In genomic region chr15:102736127-102736944, GRCm38 (mm10) we compare ENCODE assay signal across 8 mouse cellular contexts. TPM values are rescaled to one million over a fixed set of nuclear protein-coding genes. Genes with fewer than 3 reads are reported as not detected.
A peak's percentile ranks its signal among the peaks of the same experiment; 100 is the strongest.
DNase-seq lines count a peak whose midpoint lies in the region; ATAC-seq and TF ChIP-seq lines count a peak whose summit lies in the region.

No protein-coding gene starts in this region.

- no peak for TF ChIP-seq POLR2A in ES-Bruce4 (IDR thresholded peaks at IDR 0.05; ENCODE audit: insufficient read depth, low read length)

- peak overlapping the region; percentile 45 for H3K4me2 ChIP-seq in midbrain, embryonic 15.5 days

- H3K27me3 ChIP-seq in ES-Bruce4 (ENCODE audit: control insufficient read depth, insufficient read depth, low read length, poor library complexity, severe bottlenecking): no peaks in the 10 kb centered on the region
- H3K27me3 ChIP-seq in midbrain, embryonic 15.5 days (replicated peaks): 0 out of 2 replicates have a peak, but pooled peaks cover 6% of the 10 kb centered on the region

- H3K4me3 ChIP-seq in gastrocnemius, adult 2 months: peak overlapping the region; percentile 30; the same call in 1 of the 2 replicates
- H3K4me3 ChIP-seq in ES-Bruce4 (ENCODE audit: low read depth, low read length): peak overlapping the region; percentile 55
- H3K4me3 ChIP-seq in layer of hippocampus, adult 2 months: no peak overlapping the region; the same call in 1 of the 2 replicates
- peak overlapping the region; percentile 20 for H3K4me3 ChIP-seq in midbrain, embryonic 15.5 days

- H3K27ac ChIP-seq in gastrocnemius, adult 2 months: no peak overlapping the region
- no peak overlapping the region for H3K27ac ChIP-seq in ES-Bruce4 (ENCODE audit: insufficient read depth, low read length)
- H3K27ac ChIP-seq in layer of hippocampus, adult 2 months: peak overlapping the region; percentile 94
- peak overlapping the region; percentile 48 for H3K27ac ChIP-seq in midbrain, embryonic 15.5 days

- ATAC-seq in midbrain, embryonic 15.5 days (replicated peaks): peak; percentile 56; the same call in 1 of the 2 replicates

- no peak for TF ChIP-seq CTCF in gastrocnemius, adult 2 months (IDR thresholded peaks at IDR 0.05)
- no peak for TF ChIP-seq CTCF in ES-Bruce4 (IDR thresholded peaks at IDR 0.05; ENCODE audit: low read depth, low read length)
- TF ChIP-seq CTCF in layer of hippocampus, adult 2 months (conservative IDR thresholded peaks at IDR 0.05): no peak

- H3K36me3 ChIP-seq in ES-Bruce4 (ENCODE audit: control insufficient read depth, insufficient read depth, low read length, poor library complexity, severe bottlenecking): no peaks in the 10 kb centered on the region
- H3K36me3 ChIP-seq in midbrain, embryonic 15.5 days (replicated peaks): no peaks in the 10 kb centered on the region

- intact Hi-C loops in gastrocnemius, adult 2 months (cut with DNase I): no loop called here

- H3K4me1 ChIP-seq in ES-Bruce4 (ENCODE audit: control insufficient read depth, insufficient read depth, low read length): no peaks in the 10 kb centered on the region
- peaks cover 21% of the 10 kb centered on the region; the same call in 1 of the 2 replicates for H3K4me1 ChIP-seq in midbrain, embryonic 15.5 days

- no peaks in the 10 kb centered on the region for H3K9me3 ChIP-seq in ES-Bruce4 (replicated peaks; ENCODE audit: control insufficient read depth, insufficient read depth, low read length, poor library complexity, severe bottlenecking)
- H3K9me3 ChIP-seq in midbrain, embryonic 15.5 days: no peaks in the 10 kb centered on the region

- 9% methylated on average over 36 of the region's 36 CpGs for WGBS in midbrain, embryonic 15.5 days

- peak overlapping the region; percentile 48 for H3K9ac ChIP-seq in ES-Bruce4 (ENCODE audit: low read depth, poor library complexity, severe bottlenecking)
- peak overlapping the region; percentile 2; the same call in 1 of the 2 replicates for H3K9ac ChIP-seq in midbrain, embryonic 15.5 days

- no peak for TF ChIP-seq EP300 in ES-Bruce4 (IDR thresholded peaks at IDR 0.05; ENCODE audit: insufficient read depth, low read depth, low read length)

- no peak for DNase-seq in gastrocnemius, adult 2 months
- no peak for DNase-seq in gastrocnemius, postnatal 10 days
- DNase-seq in embryo, embryonic 9.5 days (ENCODE audit: extremely low spot score): peak; percentile 50
- peak; percentile 69 to 82 for DNase-seq in layer of hippocampus, adult 2 months (ENCODE audit: low spot score in 2 of 2)
- no peak for DNase-seq in gastrocnemius, postnatal 4 days (ENCODE audit: low spot score in 2 of 2)
- no peak for DNase-seq in ovary, adult 18-20 months (ENCODE audit: low spot score)

RNA-seq across cellular contexts. Expression of gene Calcoco1, which starts 14.4 kb away (rescaled TPM):
- total RNA-seq in gastrocnemius, adult 2 months (2021): 10 to 100 TPM; 67.7 to 70.2 TPM
- total RNA-seq in gastrocnemius, postnatal 10 days (2021): 10 to 100 TPM; 45.0 to 51.1 TPM
- 47.9 and 51.9 TPM in 2 replicates for polyA plus RNA-seq in ES-Bruce4 (2011; ENCODE audit: insufficient read depth, insufficient read length, low read depth, missing spikeins)
- 10 to 100 TPM; 95.4 to 96.9 TPM for total RNA-seq in layer of hippocampus, adult 2 months (2021)
- polyA plus RNA-seq in midbrain, embryonic 15.5 days (2015; fragmentation: Nextera tagmentation; extraction: Ambion mirVana): 41.9 and 43.0 TPM in 2 replicates
- total RNA-seq in gastrocnemius, postnatal 4 days (2021): 10 to 100 TPM; 60.8 to 67.8 TPM

Comparison
In these comparisons a context has a peak if more than half of its experiments do, and no peak if none do; other contexts are left out.
1. DNase-seq: peak in embryo, embryonic 9.5 days (single experiment) and layer of hippocampus, adult 2 months (2 of 2); none in gastrocnemius, adult 2 months (single experiment), gastrocnemius, postnatal 10 days (single experiment), gastrocnemius, postnatal 4 days (0 of 2) and ovary, adult 18-20 months (single experiment).
2. H3K27ac ChIP-seq: peak in layer of hippocampus, adult 2 months (single experiment) and midbrain, embryonic 15.5 days (single experiment); none in gastrocnemius, adult 2 months (single experiment) and ES-Bruce4 (single experiment).